Mouse (Mus musculus): ENCODE results near the gene Tmem231.

DNA sequence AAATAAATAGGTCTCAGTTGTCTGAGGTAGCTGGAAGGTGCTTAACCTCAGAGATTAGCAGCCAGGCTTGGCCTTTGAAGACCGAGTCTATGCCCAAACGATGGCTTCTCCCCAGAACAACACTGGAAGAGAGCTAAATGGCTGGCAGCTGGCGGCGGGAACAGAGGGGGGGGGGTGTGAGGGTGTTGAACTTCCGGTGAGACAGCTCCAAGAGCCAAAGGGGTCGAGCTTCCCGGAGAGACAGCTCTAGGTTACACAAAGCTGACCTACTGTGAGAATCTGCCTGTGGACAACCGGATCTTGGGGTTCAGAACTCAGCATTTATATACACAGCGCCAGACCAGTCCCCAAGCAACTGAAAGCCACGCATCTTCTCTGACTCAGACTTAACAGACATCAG lies 35.1 kb downstream of the Tmem231 start:
- no peak for TF ChIP-seq CTCF (conservative IDR thresholded peaks at IDR 0.05; ENCODE audit: low read length)
- TF ChIP-seq NANOG (IDR thresholded peaks at IDR 0.05; ENCODE audit: borderline replicate concordance, low read length) = no peak

Data from E14TG2a.4 (cell line).